Mouse (Mus musculus): Measurements from ENCODE around the gene Slc16a1. TPM values are rescaled to one million over a fixed set of nuclear protein-coding genes. Genes with fewer than 3 reads are reported as not detected.

Slc16a1 gene
- polyA plus RNA-seq, 1 experiment from 2014 or later = 8.9 TPM

DNA sequence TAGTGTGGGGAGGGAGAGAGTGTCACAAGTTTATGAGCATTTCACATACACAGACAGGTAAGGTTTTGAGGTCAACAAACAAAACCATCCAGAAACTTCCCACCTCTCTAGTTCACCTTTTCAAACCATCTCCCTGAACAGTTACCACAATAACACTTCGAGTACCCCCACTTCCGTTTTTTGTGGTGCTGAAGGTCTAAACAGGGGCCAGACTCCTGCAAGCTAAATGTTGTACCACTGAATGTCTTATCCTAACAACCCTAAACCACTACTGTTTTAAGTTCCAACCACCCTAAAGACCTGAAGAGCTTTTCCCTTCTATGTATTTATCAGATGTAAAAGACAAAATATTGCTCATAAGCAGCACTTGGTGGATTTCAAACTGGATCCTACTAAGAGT lies 2.0 kb upstream of the Slc16a1 start:
- Histone ChIP-seq H3K9me3 (ENCODE audit: control insufficient read depth, low read length) (no peaks in the 10 kb centered on the region), H3K9ac (replicated peaks; ENCODE audit: low read length) (no peak overlapping the region), H3K4me1 (ENCODE audit: control insufficient read depth, insufficient read depth, low read length) (peaks cover 10% of the 10 kb centered on the region; the same call in 1 of the 2 replicates), H3K4me3 (replicated peaks; ENCODE audit: low read depth, low read length) (no peak overlapping the region), H3K4me2 (ENCODE audit: low read length) (no peak overlapping the region), H3K27me3 (ENCODE audit: control insufficient read depth, insufficient read depth, low read length) (no peaks in the 10 kb centered on the region), H3K27ac (replicated peaks; ENCODE audit: low read depth, low read length) (no peak overlapping the region), H3K36me3 (ENCODE audit: control insufficient read depth, insufficient read depth, low read length) (no peaks in the 10 kb centered on the region)
- WGBS = 90% methylated on average over 2 of the region's 2 CpGs
- ATAC-seq (ENCODE audit: low FRiP score, low TSS enrichment) = no peak
- DNase-seq = no peak

- H3K4me2 ChIP-seq (ENCODE audit: low read length) = peak overlapping the region; percentile 96
- H3K36me3 ChIP-seq (ENCODE audit: control insufficient read depth, insufficient read depth, low read length) = no peaks in the 10 kb centered on the region
- 0 out of 2 replicates have a peak overlapping the region, but pooled peaks have one; percentile 14 for H3K27ac ChIP-seq (replicated peaks; ENCODE audit: low read depth, low read length)
- peaks cover 10% of the 10 kb centered on the region; the same call in 1 of the 2 replicates for H3K4me1 ChIP-seq (ENCODE audit: control insufficient read depth, insufficient read depth, low read length)
- peak overlapping the region; percentile 85 for H3K4me3 ChIP-seq (replicated peaks; ENCODE audit: low read depth, low read length)
- no peaks in the 10 kb centered on the region for H3K27me3 ChIP-seq (ENCODE audit: control insufficient read depth, insufficient read depth, low read length)
- ATAC-seq (ENCODE audit: low FRiP score, low TSS enrichment) (peak; percentile 7; the same call in 1 of the 2 replicates), DNase-seq (peak; percentile 32)
- WGBS = 15% methylated on average over 38 of the region's 38 CpGs
- H3K9ac ChIP-seq (replicated peaks; ENCODE audit: low read length) = peak overlapping the region; percentile 74
- H3K9me3 ChIP-seq (ENCODE audit: control insufficient read depth, low read length) = no peaks in the 10 kb centered on the region
These were observed 753 bp upstream of the Slc16a1 start for GRCm38 (mm10) chr3:104637427-104638402.

DNA sequence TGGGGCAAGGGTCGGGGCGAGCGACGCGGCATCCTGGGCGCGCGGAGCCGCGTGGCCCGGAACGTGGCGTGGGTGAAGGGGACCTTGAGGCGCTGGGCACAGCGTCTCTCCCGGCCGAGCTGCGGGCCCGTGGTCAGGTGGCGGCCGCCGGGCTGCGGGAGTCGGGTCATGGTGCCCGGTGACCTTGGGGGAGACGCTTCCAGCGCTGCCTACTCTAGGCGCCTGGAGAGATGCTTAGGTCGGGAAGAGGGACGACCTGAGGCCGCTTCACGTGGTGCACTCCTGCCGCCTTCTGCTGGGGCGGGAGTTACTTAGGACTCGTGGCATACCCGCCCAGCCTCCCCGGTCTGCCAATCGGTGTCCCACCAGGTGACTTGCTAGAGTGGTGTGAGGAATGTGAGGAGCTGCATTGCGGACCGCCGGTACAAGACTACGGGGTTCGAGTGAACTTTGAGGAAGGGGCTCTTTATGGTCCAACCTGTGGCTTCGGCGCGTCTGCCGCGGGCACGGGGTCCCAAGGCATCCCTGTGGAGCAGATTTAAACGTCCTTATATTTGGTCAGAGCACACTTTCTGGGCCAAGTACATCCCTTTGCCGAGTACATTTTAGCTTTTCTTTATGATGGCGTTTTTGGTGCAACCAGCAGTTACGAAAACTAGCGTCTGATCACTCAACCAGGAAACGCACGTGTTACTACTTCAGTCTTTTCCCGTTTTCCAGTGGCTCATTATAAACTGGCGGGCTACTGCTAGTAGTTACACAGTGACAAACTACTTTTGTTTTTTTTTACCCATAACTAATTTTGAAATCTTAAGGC lies 672 bp downstream of the Slc16a1 start:
- ATAC-seq (ENCODE audit: low FRiP score, low TSS enrichment) (peak; percentile 58), DNase-seq (peak; percentile 58)
- Histone ChIP-seq H3K9ac (replicated peaks; ENCODE audit: low read length) (peak overlapping the region; percentile 74), H3K27ac (replicated peaks; ENCODE audit: low read depth, low read length) (peak overlapping the region; percentile 52), H3K4me3 (replicated peaks; ENCODE audit: low read depth, low read length) (peak overlapping the region; percentile 85), H3K4me2 (ENCODE audit: low read length) (peak overlapping the region; percentile 96), H3K4me1 (ENCODE audit: control insufficient read depth, insufficient read depth, low read length) (peaks cover 10% of the 10 kb centered on the region; the same call in 1 of the 2 replicates), H3K9me3 (ENCODE audit: control insufficient read depth, low read length) (no peaks in the 10 kb centered on the region), H3K27me3 (ENCODE audit: control insufficient read depth, insufficient read depth, low read length) (no peaks in the 10 kb centered on the region), H3K36me3 (ENCODE audit: control insufficient read depth, insufficient read depth, low read length) (no peaks in the 10 kb centered on the region)
- under 1% methylated on average over 58 of the region's 58 CpGs for WGBS

GRCm38 (mm10) chr3:104639749-104640368 lies 1.4 kb downstream of the Slc16a1 start:
- no peak overlapping the region; the same call in 1 of the 2 replicates for H3K9ac ChIP-seq (replicated peaks; ENCODE audit: low read length)

DNA sequence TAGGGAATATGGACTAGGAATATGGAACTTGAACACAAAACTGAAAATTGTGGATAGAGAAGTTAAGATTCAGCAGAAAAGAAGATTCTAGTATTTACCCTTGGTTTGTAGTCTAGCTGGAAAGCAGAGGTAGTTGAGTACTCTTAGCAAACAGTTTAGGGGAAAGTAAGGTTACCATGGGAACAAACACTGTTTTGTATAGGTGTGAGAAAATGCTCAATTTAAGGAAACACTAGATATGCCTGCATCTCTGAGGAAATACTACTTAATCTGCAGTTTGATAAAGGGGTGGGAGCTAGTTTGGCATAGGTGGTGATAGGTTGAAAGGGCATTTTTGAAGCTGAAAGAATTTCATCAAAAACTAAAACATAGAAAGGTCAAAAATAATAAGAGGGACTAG lies 2.4 kb downstream of the Slc16a1 start:
- H3K27ac ChIP-seq (replicated peaks; ENCODE audit: low read depth, low read length) = no peak overlapping the region

More at GRCm38 (mm10) chr3:104639749-104640368, 1.4 kb downstream of the Slc16a1 start:
- Histone ChIP-seq H3K4me2 (ENCODE audit: low read length) (peak overlapping the region; percentile 96), H3K27ac (replicated peaks; ENCODE audit: low read depth, low read length) (no peak overlapping the region), H3K4me3 (replicated peaks; ENCODE audit: low read depth, low read length) (peak overlapping the region; percentile 85), H3K36me3 (ENCODE audit: control insufficient read depth, insufficient read depth, low read length) (no peaks in the 10 kb centered on the region), H3K9me3 (ENCODE audit: control insufficient read depth, low read length) (no peaks in the 10 kb centered on the region), H3K4me1 (ENCODE audit: control insufficient read depth, insufficient read depth, low read length) (peaks cover 10% of the 10 kb centered on the region; the same call in 1 of the 2 replicates), H3K27me3 (ENCODE audit: control insufficient read depth, insufficient read depth, low read length) (no peaks in the 10 kb centered on the region)
- ATAC-seq (ENCODE audit: low FRiP score, low TSS enrichment) (no peak), DNase-seq (no peak)
- 14% methylated on average over 10 of the region's 10 CpGs for WGBS

GRCm38 (mm10) chr3:104641313-104641712 lies 2.8 kb downstream of the Slc16a1 start:
- H3K27me3 ChIP-seq (ENCODE audit: control insufficient read depth, insufficient read depth, low read length) = no peaks in the 10 kb centered on the region
- H3K27ac ChIP-seq (replicated peaks; ENCODE audit: low read depth, low read length) = no peak overlapping the region
- peaks cover 10% of the 10 kb centered on the region; the same call in 1 of the 2 replicates for H3K4me1 ChIP-seq (ENCODE audit: control insufficient read depth, insufficient read depth, low read length)
- no peak overlapping the region for H3K4me3 ChIP-seq (replicated peaks; ENCODE audit: low read depth, low read length)
- no peaks in the 10 kb centered on the region for H3K9me3 ChIP-seq (ENCODE audit: control insufficient read depth, low read length)
- H3K9ac ChIP-seq (replicated peaks; ENCODE audit: low read length) = no peak overlapping the region
- 89% methylated on average over 1 of the region's 1 CpGs for WGBS
- no peak overlapping the region for H3K4me2 ChIP-seq (ENCODE audit: low read length)
- ATAC-seq (ENCODE audit: low FRiP score, low TSS enrichment) (no peak), DNase-seq (no peak)
- H3K36me3 ChIP-seq (ENCODE audit: control insufficient read depth, insufficient read depth, low read length) = no peaks in the 10 kb centered on the region

More for the DNA sequence above, 2.4 kb downstream of the Slc16a1 start:
- Histone ChIP-seq H3K4me1 (ENCODE audit: control insufficient read depth, insufficient read depth, low read length) (peaks cover 10% of the 10 kb centered on the region; the same call in 1 of the 2 replicates), H3K27me3 (ENCODE audit: control insufficient read depth, insufficient read depth, low read length) (no peaks in the 10 kb centered on the region), H3K4me2 (ENCODE audit: low read length) (no peak overlapping the region), H3K4me3 (replicated peaks; ENCODE audit: low read depth, low read length) (no peak overlapping the region), H3K9me3 (ENCODE audit: control insufficient read depth, low read length) (no peaks in the 10 kb centered on the region), H3K9ac (replicated peaks; ENCODE audit: low read length) (no peak overlapping the region), H3K36me3 (ENCODE audit: control insufficient read depth, insufficient read depth, low read length) (no peaks in the 10 kb centered on the region)
- ATAC-seq (ENCODE audit: low FRiP score, low TSS enrichment) (no peak), DNase-seq (no peak)

- 0 out of 2 replicates have a peak, but pooled peaks cover 5% of the 10 kb centered on the region for H3K4me1 ChIP-seq (ENCODE audit: control insufficient read depth, insufficient read depth, low read length)
- 92% methylated on average over 4 of the region's 4 CpGs for WGBS
These were observed 4.6 kb downstream of the Slc16a1 start for GRCm38 (mm10) chr3:104643113-104643512.

GRCm38 (mm10) chr3:104643810-104644270 lies 5.4 kb downstream of the Slc16a1 start:
- WGBS = 10% methylated on average over 2 of the region's 2 CpGs
- ATAC-seq (ENCODE audit: low FRiP score, low TSS enrichment) (no peak), DNase-seq (peak; percentile 81)

More at GRCm38 (mm10) chr3:104643113-104643512, 4.6 kb downstream of the Slc16a1 start:
- Histone ChIP-seq H3K4me2 (ENCODE audit: low read length) (no peak overlapping the region), H3K27me3 (ENCODE audit: control insufficient read depth, insufficient read depth, low read length) (no peaks in the 10 kb centered on the region), H3K36me3 (ENCODE audit: control insufficient read depth, insufficient read depth, low read length) (no peaks in the 10 kb centered on the region), H3K9ac (replicated peaks; ENCODE audit: low read length) (no peak overlapping the region), H3K9me3 (ENCODE audit: control insufficient read depth, low read length) (no peaks in the 10 kb centered on the region), H3K4me3 (replicated peaks; ENCODE audit: low read depth, low read length) (no peak overlapping the region), H3K27ac (replicated peaks; ENCODE audit: low read depth, low read length) (no peak overlapping the region)
- ATAC-seq (ENCODE audit: low FRiP score, low TSS enrichment) (no peak), DNase-seq (no peak)

More at GRCm38 (mm10) chr3:104643810-104644270, 5.4 kb downstream of the Slc16a1 start:
- Histone ChIP-seq H3K36me3 (ENCODE audit: control insufficient read depth, insufficient read depth, low read length) (no peaks in the 10 kb centered on the region), H3K9ac (replicated peaks; ENCODE audit: low read length) (no peak overlapping the region), H3K4me2 (ENCODE audit: low read length) (no peak overlapping the region), H3K4me3 (replicated peaks; ENCODE audit: low read depth, low read length) (no peak overlapping the region), H3K27ac (replicated peaks; ENCODE audit: low read depth, low read length) (no peak overlapping the region), H3K4me1 (ENCODE audit: control insufficient read depth, insufficient read depth, low read length) (0 out of 2 replicates have a peak, but pooled peaks cover 5% of the 10 kb centered on the region), H3K9me3 (ENCODE audit: control insufficient read depth, low read length) (no peaks in the 10 kb centered on the region), H3K27me3 (ENCODE audit: control insufficient read depth, insufficient read depth, low read length) (no peaks in the 10 kb centered on the region)

Measured in midbrain, embryonic 14.5 days (tissue).